Mouse (Mus musculus): ENCODE measurements at regions not wholly inside any gene's neighbourhood (a gene's known extent, or its start where the extent isn't known, plus 50 kb on each side); places are given as distances from the start of the nearest gene placed in this dataset.

- no peak for DNase-seq
Observed at GRCm38 (mm10) chr3:149306709-149307108, 316.4 kb upstream of the Adgrl2 start.

GRCm38 (mm10) chr3:149306291-149306690 is 315.9 kb upstream of the Adgrl2 start:
- no peak for DNase-seq

- DNase-seq, result no peak
Observed at GRCm38 (mm10) chr3:149305440-149305839, 315.1 kb upstream of the Adgrl2 start.

GRCm38 (mm10) chr3:149305011-149305413 is 314.7 kb upstream of the Adgrl2 start:
- no peak for DNase-seq

- no peak for DNase-seq
Observed at GRCm38 (mm10) chr3:149303418-149303817, 313.1 kb upstream of the Adgrl2 start.

GRCm38 (mm10) chr3:149300002-149300401 is 309.6 kb upstream of the Adgrl2 start:
- DNase-seq, result no peak

GRCm38 (mm10) chr3:149296419-149296962 is 306.1 kb upstream of the Adgrl2 start:
- DNase-seq, result no peak

GRCm38 (mm10) chr3:149295942-149296341 is 305.6 kb upstream of the Adgrl2 start:
- no peak for DNase-seq

- no peak for DNase-seq
Observed at GRCm38 (mm10) chr3:149295257-149295831, 305.0 kb upstream of the Adgrl2 start.

GRCm38 (mm10) chr3:149294445-149294844 is 304.1 kb upstream of the Adgrl2 start:
- DNase-seq, result no peak

GRCm38 (mm10) chr3:149292459-149292858 is 302.1 kb upstream of the Adgrl2 start:
- DNase-seq, result no peak

GRCm38 (mm10) chr3:149291473-149291872 is 301.1 kb upstream of the Adgrl2 start:
- no peak for DNase-seq

GRCm38 (mm10) chr3:149290228-149290627 is 299.9 kb upstream of the Adgrl2 start:
- no peak for DNase-seq

- DNase-seq, result no peak
Observed at GRCm38 (mm10) chr3:149287080-149287479, 296.7 kb upstream of the Adgrl2 start.

- no peak for DNase-seq
Observed at GRCm38 (mm10) chr3:149284976-149285375, 294.6 kb upstream of the Adgrl2 start.

- no peak for DNase-seq
Observed at GRCm38 (mm10) chr3:149280807-149281789, 290.7 kb upstream of the Adgrl2 start.

GRCm38 (mm10) chr3:149279338-149279737 is 289.0 kb upstream of the Adgrl2 start:
- DNase-seq, result no peak

GRCm38 (mm10) chr3:149277812-149278211 is 287.5 kb upstream of the Adgrl2 start:
- no peak for DNase-seq

GRCm38 (mm10) chr3:149275478-149276132 is 285.2 kb upstream of the Adgrl2 start:
- DNase-seq, result no peak

- no peak for DNase-seq
Observed at GRCm38 (mm10) chr3:149274987-149275386, 284.6 kb upstream of the Adgrl2 start.

GRCm38 (mm10) chr3:149273993-149274692 is 283.8 kb upstream of the Adgrl2 start:
- no peak for DNase-seq

GRCm38 (mm10) chr3:149270459-149270858 is 280.1 kb upstream of the Adgrl2 start:
- no peak for DNase-seq

Measured in cerebellum, postnatal 36 days (tissue).